Mouse (Mus musculus) gastrocnemius, postnatal 25 days (tissue): Measurements from ENCODE around the gene Tlcd2. TPM values are rescaled to one million over a fixed set of nuclear protein-coding genes. Genes with fewer than 3 reads are reported as not detected.

Experiments
- DNase-seq: peaks from one replicate; pipeline ENCODE4 v3.0.0; 2022
- total RNA-seq, 2 experiments: library from RNA; stranded (reverse); gene quantifications; 1 replicate in 1 of 2; 2 replicates in 1 of 2; pipeline ENCODE4 v1.2.3; 2021

Gene Tlcd2
- total RNA-seq, 2 experiments from 2014 or later, result 3.9 to 6.9 TPM

DNA sequence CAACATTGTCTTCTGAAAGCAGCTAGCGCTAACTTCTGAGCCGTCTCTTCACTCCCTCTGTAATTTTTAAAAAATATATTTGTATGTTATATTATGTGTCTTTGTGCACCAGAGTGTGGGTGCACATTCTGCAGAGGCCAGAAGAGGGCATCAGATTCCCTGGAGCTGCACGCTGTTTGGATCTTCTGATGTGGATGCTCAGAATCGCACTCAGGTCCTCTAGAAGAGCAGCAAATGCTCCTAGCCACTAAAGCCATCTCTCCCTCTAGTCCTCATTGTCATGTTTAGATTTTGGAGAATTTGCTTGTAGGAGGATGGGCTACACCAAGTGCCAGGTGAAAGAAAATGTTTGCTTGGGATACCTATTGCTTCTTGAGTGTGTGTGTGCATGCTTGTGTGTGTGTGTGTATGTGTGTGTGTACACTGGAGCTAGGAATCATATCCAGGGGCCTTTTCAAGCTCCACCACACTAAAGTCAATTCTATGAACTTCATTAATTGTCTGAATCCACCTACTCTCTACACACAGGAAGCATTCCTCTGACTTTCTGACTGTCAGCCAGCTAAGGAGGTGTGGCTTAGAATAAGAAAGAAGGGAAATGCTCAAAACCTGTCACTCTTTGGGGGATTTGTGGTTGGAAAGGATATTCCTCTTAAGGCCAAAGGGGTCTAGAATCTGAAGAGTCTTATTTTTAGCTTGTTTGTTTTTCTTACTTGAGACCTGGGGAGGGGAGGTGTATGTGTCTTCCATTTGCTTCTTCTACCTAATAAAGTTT lies 5.4 kb downstream of the Tlcd2 start:
- DNase-seq, result no peak

DNA sequence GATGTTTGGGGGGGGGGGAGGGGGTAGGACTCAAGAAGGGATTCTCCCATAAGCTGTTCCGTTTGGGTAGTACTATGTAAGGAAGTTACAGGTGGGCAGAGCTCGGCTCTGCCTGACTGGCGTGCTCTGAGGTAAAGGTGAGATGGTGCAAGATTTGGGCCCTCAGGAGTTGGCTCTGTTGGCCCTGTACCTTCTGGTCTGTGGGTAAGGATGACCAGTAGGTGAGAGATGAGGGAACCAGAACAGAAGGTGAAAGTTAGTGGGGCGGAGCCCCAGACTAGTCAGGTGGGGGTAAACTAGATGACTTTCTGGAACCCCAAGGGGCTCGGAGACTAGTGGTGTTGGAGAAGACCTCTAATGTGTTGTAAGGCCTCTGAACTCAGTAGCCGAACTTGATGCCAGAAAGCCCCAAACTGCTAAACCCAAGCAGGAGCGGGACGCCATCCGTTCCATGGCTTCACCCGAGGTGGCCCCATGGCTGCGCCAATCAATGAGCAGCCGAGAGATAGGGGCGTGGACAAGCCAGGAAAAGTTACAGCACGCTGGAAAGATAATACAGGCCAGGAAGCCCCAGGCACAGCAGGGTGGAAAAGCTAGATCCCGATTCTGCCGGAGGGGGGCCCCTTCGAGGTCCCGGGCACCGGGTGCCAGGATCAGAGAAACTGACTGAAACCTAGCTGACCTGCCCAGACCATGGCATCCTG lies 6.1 kb downstream of the Tlcd2 start:
- peak; percentile 80 for DNase-seq

DNA sequence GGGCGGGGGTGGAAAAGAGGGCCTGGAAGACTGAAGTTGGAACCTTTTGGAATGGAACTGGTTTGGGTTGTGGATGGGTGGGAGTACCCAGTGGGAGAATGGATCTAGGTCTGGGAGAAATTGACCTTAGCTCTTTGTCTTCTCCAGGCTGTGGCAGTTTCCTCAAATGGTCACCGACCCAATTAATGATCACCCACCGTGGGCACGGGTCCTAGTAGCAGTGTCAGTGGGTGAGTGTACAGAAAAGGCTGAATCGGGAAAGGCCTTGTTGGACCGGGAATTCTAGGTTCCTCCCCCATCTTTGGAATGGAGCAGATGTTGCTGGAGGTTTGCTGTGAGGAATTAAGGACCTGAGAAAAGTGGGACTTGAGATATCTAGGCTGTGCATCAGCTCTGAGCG lies 6.9 kb downstream of the Tlcd2 start:
- DNase-seq, result no peak

DNA sequence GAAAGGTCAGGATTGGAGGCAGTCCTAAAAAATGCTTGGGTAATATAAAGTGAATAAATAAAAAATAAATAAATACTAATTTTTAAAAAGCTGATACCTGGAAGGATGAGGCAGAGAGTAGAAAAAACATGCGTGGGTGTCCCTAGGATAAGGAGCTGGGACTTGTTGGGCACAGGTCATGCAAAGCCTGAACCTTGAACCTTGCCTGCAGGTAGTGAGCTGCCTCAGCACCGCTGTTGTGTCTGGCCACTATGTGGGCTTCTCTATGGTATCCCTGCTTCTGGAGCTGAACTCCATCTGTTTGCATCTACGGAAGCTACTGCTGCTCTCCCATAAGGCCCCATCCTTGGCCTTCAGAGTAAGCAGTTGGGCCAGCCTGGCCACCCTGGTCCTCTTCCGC lies 7.7 kb downstream of the Tlcd2 start:
- DNase-seq, result no peak

DNA sequence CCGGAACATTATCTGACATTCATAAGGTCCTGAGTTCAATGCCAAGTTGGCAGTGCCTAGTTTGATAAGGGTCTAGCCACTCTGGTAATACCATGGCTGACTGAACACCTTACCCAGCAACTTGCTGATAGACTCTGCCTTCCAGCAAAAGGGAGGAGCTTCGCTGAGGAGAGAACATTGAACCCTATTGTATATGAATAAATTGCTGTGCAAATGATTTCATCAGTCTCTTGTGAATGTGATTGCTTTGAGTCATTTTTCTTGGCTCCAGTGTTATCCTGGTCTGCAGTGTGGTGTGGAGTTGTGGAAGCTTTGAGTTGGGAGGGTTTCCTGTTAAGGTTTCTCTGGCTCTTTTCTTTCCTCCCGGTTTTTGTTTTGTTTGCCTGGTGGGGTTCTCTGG lies 9.2 kb downstream of the Tlcd2 start:
- no peak for DNase-seq

DNA sequence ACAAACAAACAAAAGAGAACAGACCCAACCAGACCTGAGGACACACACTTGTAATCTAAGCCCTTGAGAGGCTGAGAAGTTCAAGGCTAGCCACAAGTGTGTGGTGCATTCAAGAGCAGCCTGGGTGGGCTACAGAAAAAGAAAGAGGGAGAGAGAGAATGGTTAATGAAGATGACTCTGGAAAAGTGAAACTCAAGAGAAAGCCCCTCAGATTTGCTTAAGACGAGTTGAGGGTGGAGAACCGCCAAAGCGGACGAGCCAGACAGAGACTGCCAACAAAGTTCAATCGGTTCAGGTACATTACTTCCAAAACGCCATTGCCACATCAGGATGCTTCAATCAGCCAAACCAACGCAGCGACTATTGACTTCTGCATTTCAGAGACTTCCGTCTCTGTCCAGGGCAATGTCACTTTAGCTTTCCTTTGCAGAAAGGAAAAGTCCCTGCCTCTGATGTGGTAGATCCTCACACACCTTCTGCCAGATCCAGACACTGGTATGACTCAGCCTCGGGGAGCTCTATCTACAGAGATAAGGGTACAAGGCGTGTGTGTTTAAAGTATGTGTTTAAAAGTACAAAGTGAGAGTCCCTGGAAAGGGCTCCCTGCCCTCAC lies 11.1 kb downstream of the Tlcd2 start:
- no peak for DNase-seq

DNA sequence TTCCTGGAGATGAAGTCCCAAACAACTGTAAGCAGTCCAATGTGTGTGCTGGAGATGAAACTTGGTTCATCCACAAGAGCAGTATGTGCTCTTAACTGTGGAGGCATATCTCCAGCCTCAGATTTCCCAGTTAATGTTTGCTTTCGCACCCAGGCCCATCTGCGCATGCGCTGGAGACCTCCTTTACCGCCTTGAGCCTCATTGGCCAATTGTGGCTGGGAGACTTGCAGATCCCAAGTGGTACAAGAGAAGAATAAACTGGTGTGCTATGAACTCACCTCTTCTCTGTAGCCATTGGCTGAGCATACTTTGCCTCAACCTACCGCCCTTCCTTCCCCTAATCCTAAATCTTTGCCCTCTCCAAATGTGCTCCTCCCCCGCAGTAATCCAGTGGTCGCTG lies 11.9 kb downstream of the Tlcd2 start:
- DNase-seq, result no peak

DNA sequence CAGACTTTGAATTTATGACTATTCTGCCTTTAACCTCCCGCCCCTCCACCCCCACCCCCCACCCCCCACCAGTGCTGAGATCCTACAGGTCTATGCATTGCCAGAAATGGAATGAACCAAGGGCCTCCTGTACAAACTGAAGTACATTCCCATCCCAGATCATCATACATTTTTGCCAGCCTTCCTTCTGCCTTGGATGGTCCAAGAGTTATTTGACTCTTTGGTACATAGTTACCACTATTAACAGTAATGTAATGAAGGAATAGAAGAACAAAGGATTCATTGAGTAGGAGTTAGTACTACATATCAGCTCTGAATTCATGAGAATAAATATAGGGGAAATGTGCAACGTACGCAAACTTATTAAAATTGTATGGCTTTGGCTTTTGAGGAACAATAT lies 24.7 kb downstream of the Tlcd2 start:
- DNase-seq, result no peak

DNA sequence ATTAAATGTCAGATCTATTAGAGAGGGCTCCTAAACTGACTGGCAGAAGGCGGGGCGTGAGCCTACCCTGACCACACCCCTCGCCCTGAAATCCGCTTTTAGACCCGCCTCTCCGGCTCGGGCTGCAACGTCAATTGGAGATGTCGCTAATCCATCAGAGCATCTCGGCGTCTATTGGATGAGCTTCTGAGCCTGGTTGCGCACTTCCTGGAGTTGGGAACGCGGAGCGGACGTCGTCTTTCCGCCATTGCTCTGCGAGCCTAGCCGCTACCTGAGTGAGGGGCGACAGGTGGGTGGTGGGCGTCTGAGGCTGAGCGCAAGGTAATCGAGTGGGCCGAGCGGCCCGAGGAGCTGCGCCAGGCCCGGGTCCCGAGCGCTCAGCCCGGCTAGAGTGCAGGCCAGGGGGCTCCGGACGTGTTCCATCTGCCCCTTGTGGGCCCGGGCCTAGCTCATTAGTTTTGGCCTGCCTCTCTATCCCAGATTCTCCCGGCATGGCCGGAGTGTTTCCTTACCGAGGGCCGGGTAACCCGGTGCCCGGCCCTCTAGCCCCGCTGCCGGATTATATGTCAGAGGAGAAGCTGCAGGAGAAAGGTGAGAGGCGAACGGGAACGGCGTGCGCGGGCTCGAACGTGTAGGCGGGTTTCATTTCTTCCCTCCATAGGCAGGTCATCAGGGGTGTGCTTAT lies 25.2 kb downstream of the Tlcd2 start, which contains the start of gene Prpf8:
Prpf8 (plus strand) TSS at position 216 of the 685 bp plus-strand sequence.
- peak; percentile 97 for DNase-seq

DNA sequence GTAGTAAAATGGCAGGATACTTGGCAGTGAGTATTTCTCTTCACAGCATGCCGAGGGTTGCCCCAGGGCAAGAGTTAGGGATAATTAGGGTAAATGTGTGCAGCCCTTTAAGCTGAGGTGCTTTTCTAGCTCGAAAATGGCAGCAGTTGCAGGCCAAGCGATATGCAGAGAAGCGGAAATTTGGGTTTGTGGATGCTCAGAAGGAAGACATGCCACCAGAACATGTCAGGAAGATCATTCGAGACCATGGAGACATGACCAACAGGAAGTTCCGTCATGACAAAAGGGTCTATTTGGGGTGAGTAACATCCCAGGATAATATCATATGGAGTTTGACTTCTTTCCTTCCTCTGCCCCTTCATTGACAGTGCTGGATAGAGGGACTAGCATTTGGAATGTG lies 26.0 kb downstream of the Tlcd2 start:
- DNase-seq, result no peak

DNA sequence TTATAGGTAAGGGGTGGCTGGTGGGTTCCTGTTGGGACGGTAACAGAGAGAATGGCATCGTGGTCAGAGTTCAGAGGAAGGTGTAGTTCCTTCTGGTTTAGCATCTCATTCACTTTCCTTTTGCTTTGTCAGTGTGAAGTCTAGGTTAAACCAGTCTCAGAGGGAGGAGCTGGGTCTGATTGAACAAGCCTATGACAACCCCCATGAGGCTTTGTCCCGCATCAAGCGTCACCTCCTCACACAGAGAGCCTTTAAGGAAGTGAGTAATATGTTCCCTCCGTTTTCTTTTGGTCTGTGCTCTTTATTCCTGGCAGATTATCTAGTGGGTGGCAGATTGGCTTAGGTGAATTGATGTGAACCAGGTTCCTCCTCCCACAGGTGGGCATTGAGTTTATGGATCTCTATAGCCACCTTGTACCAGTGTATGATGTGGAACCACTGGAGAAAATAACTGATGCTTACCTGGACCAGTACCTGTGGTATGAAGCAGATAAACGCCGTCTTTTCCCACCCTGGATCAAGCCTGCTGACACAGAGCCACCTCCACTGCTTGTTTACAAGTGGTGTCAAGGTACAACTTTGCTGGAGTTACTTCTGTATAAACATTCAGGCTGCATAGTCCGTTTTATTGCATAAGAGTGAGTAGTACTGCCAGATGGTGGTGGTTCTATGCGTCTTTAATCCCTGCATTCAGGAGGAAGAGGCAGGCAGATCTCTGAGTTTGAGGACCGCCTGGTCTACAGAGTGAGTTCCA lies 33.0 kb downstream of the Tlcd2 start:
- no peak for DNase-seq

DNA sequence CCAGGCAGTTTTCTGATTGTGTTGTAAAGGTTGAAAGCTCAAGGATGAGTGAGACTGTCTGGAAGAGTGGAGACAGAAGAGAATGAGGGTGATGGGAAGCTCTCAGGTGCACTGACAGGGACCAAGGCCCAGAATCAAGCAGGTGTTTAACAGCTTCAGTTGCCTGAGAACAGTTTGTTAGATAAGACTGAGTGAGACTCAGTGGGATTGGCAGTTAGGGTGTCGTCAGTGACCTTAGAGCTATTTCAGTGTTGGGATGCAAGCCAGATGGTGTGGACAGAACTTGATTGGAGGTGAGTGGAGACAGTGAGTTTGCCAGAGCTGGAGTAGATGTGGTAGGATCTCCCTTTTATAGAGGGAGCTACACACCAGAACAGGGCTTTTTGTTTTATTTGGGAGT lies 36.6 kb downstream of the Tlcd2 start:
- DNase-seq, result no peak

DNA sequence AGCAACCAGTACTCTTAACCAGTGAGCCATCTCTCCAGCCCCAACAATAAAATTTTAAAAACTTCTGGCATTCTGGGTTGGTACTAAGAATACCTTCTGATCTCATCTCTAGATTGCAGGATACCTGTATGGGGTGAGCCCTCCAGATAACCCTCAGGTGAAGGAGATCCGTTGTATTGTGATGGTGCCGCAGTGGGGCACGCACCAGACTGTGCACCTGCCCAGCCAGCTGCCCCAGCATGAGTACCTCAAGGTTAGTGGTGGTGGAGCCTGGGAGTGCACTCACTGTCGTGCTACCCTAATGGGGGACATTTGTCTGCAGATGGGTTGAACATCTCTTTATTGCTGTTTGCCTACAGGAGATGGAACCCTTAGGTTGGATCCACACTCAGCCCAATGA lies 46.6 kb downstream of the Tlcd2 start:
- DNase-seq, result no peak

DNA sequence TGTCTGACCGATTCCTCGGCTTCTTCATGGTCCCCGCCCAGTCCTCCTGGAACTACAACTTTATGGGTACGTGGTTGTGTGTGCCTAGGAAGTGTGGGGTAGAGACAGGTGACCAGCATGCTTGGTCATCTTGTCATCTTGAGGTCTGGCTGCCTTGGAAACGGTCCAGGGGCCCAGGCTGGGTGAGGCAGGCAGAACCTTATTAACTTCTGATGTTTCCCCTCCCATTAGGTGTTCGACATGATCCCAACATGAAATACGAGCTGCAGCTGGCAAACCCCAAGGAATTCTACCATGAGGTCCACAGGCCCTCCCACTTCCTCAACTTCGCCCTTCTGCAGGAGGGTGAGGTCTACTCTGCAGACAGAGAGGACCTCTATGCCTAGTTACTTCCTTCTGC lies 47.4 kb downstream of the Tlcd2 start:
- DNase-seq, result peak; percentile 37

DNA sequence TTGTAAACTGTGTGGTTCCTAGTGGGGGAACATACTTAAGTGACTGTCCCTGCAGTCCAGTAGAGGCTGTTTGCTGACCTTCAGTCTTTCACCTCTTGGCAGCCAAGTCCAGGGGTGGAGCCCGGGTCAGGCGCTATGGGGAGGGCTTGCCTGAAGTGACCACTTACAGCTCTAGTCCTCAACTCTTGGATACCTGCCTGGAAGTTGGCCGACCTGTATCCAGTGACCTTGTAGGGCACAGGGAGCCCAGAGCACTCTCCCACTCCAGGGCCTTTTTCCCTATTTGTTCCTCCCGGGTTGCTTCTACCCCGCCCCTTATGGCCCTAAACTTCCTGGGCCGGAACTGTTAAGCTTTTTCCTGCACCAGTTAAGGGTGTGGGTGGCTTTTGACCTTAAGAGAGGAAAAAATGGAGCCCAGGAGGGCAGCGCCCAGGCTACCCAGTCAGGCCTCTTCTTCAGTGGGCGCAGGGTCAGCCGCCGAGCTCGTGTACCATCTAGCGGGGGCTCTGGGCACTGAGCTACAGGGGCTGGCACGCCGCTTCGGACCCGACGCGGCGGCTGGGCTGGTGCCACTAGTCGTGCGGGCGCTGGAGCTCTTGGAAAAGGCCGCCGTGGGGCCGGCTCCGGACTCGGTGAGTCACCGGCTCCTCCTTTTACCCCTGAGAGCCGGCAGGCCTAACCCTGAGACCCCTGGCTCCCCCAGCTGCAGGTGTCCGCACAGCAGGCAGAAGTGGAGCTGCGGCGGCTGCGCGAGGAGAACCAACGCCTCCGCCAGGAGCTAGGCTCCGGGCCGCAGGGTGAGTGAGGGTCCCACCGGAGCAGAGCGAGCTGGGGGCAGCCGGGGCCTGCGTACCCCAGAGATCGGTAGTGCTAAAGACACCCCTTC lies 48.5 kb downstream of the Tlcd2 start, which contains the start of gene Rilp:
Rilp (plus strand) TSS at position 354 of the 886 bp plus-strand sequence.
- DNase-seq, result peak; percentile 87

DNA sequence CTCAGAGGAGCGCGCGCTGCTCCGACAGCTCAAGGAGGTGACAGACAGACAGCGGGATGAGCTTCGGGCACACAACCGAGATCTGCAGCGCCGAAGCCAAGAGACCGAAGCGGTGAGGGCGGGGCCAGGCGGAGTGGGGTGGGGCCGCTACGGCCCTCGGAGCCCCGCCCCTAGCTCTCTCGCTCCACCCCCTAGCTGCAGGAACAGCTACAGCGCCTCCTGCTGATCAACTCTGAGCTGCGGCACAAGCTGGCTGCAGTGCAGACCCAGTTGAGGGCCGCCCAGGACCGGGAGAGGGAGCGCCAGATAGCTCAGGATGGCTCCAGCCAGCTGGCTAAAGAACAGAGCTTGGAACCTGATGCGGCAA lies 49.1 kb downstream of the Tlcd2 start:
- peak; percentile 94 for DNase-seq

DNA sequence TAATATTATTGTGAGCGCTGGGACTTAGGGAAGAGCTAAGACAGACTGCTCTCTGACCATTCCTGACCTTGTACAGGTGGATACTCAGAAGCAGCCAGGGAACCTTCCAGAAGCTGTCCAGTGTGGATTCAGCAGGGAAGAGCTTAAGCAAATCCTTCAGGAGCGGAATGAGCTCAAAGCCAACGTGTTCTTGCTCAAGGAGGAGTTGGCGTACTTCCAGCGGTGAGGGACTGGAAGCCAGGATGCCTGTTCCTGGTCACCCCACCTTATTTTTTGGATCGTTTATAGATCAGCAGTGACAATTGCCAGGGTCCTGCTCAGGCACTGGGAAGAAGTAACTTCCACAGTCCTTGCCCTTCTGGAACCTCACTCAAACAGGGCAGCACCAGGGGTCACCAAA lies 49.7 kb downstream of the Tlcd2 start:
- peak; percentile 47 for DNase-seq

DNA sequence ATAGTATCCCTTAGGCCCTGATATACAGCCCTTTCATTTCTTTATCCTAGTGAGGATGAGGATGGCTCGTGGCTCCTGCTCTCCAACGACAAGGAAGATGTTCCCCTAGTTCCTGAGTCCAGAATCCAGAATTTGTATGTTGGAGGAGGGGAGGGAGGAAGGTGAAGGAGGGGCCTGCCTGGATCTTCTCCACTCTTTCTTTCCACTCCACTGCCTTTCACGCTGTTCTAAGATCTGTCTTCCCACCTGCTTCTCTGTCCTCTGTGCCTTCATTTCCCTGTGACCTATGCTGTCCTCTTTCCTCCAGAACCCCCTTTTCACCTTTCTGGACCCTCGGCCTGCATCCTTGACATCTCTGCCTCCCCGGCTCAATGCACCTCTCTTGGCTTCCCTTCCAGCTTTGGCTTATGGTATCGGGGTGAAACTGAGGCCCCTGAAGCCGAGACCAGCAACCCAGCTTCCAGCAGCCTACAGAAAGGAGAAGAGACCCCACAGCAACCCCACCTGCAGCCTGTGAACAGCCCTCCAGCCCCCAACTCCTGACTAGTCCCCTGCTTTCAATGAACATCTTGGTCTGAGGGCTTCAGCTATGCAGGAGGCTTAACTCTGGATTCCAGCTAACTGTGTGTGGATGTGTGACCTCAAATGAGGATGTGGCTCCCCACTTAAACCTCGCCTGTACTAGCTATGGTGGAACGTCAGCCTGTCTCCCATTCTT lies 50.9 kb downstream of the Tlcd2 start:
- no peak for DNase-seq

DNA sequence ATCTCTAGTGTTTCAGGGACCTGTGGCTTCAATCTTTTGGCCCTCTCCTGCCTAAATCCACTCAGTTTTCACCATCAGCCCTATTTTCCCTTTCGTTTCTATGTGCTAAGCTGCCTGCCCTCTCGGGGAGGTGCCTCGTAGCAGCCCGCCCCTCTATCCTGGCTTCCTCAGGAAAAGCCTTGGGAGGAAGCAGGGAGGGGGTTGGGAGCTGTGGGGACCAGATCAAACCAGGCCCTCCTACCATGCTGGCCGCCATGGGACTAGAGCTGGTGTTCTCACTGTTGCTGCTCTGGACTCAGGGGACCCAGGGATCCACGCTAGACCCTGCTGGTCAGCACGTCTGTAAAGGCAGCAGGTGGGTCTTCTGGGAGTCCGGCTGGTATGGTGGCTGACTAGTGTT lies 51.8 kb downstream of the Tlcd2 start, which contains the start of gene Scarf1:
Scarf1 (plus strand) TSS at position 205 of the 400 bp plus-strand sequence.
- peak; percentile 69 for DNase-seq

DNA sequence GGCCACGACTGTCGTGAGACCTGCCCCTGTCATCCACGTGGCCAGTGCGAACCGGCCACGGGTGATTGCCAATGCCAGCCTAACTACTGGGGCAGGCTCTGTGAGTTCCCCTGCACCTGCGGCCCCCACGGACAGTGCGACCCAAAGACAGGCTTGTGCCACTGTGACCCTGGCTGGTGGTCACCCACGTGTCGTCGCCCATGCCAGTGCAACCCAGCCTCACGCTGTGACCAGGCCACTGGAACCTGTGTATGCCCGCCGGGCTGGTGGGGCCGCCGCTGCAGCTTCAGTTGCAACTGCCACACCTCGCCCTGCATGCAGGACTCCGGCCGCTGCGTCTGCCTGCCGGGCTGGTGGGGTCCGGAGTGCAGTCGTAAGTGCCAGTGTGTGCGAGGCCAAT lies 53.7 kb downstream of the Tlcd2 start:
- DNase-seq, result no peak
